Mouse (Mus musculus) megakaryocyte, embryonic 14.5 days (primary cell): ENCODE data around the gene Mindy2.

Experiments used
- FLI1 ChIP-seq: IDR thresholded peaks from 2 replicates; pipeline ENCODE4 v1.6.1; 2012; ENCODE audit warnings: low read length, inconsistent platforms, mixed read lengths
- GATA1 ChIP-seq: IDR thresholded peaks from 3 replicates; pipeline ENCODE4 v1.6.1; 2012; ENCODE audit warnings: mixed read lengths, low read length, inconsistent platforms, borderline replicate concordance

DNA sequence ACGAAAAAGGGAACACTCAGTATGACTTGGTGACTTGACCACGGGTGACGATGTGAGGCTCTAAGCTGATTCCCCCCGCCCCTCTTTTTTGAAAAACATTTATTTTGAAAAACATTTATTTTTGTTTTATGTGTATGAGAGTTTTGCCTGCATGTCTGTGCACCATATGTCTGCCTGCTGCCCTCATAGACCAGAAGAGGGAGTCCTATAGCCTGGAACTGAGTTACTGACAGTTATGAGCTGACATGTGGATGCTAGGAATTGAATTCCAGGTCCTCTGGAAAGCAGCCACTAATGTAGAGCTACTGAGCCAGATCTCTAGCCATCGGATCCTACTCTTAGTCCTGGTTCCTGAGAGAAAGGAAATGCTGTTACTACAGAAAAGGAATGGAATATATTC, 19.0 kb upstream of the Mindy2 start:
- no peak for TF ChIP-seq GATA1
- TF ChIP-seq FLI1 = no peak
